Mouse (Mus musculus): ENCODE data around the gene Fam131a. TPM values are rescaled to one million over a fixed set of nuclear protein-coding genes. Genes with fewer than 3 reads are reported as not detected.

The Fam131a gene
- total RNA-seq, 2 experiments from 2014 or later: 298 to 325 TPM

DNA sequence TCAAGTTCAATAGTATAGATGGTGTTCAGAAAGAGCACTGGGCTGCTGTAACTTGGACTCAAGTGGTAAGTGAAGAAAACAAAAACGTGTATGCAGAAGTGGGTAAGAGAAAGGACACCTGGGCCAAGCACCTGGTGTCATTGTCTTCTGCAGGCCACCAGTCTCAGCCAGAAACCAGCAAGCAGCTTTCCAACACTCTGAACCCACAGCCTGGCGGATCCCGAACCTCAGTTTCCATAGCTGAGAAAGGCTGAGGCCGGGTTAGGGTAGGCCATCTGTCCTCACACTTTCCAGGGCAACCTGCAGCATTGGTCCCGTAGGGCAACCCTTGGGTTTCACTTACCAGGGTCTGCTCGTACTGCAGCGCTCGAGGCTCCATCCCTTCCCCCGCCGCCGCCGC, 22.5 kb downstream of the Fam131a start:
- DNase-seq (ENCODE audit: low spot score in 2 of 2): no peak

DNA sequence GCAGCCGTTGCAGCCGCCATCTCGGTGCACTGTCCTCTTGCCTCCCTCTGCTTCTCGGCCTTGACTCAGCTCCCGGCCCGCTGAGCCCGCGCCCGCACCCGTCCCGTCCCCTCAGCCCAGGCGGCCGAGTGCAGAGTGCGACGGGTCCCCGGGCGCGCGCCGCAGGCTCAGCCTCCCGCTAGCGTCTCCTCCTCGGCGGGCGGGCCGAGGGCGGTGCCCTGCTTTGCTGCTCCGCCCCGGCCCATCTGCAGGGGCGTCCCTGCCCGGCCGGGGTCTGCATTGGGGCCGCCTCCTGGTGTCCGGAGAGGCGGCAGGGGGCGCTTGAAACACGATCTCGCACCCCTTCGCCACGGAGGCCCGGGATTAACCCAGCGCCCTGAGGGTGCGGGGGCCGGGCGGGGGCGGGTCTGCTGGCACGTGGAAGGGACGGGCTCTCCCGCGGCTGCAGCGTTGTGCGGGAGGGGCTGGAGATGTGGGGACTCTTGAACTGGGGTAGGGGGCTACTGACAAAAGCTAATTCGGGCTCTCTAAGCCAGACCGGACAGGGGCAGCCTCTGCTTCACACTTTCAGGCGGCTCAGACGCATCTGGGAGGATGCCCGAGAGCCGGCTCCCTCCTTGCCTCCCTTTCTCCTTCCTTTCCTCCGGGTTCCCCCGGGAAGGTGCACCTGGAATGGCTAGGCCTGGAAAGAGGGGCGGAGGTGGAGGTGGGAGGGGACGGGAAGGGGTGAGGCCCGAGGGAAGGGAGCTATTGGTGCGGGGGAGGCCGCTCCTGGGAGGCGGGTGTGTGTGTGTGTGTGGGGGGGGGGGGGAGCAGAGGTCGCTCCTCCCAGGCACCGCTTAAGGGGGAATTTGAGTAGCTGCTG, 23.2 kb downstream of the Fam131a start:
- peak; percentile 77 to 86 for DNase-seq (ENCODE audit: low spot score in 2 of 2)

DNA sequence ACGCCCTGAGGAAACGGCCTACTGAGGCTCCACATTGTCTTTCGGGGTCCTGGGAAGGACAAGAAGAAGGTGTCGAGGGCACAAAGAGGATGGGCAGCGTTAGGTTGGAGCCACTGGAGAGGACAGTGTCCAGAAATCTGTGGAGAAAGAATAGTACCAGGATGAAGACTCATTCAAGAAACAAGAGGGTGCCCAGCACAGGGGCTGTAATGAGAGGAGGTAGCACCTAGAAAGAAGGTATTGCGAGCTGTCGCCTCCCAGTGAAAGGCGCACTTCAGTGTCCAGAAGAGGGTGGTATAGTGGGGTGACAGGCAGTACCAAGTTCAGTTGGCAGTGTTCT, 23.8 kb downstream of the Fam131a start:
- peak in 1 of 2 experiments; percentile 37 for DNase-seq (ENCODE audit: low spot score in 2 of 2)

- DNase-seq (ENCODE audit: low spot score in 2 of 2): peak; percentile 96 to 98
These were observed 24.3 kb downstream of the Fam131a start, which contains the start of the genes Polr2h and Clcn2 for GRCm38 (mm10) chr16:20717181-20717977. Gene Polr2h (plus strand): TSS chr16:20717665. Gene Clcn2 (minus strand): TSS chr16:20717746.

DNA sequence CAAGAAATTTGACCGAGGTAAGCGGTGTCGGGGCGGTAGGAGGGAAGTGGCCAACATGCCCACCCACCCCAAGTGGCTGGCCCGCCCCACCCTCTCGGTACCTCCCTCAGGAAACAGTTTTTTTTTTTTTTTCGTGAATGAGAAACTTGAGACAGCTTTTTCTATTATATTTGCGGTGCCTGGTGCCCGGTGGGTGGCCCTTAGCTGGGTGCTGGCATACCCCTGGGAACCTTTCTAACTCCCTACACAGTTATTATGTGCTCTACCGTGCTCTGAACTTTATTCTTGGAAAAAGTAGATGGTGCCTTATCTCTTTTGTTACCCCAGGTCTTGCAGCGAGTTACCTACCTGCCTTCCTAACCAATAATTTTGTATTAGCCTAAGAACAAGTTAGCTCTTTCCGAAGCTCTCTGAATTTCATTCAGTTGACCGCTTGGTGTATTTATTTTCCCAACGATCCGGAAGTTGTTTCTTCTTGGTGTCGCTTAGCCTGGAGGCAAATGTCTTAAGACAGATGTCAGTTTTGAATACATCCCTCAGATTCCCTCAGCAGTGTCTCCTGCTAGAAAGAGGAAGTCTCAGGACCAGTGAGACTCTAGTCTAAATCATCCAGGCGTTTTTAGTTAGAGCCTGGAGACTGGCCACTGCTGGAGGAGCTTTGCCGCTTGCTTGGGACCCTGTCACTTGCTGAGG, 25.1 kb downstream of the Fam131a start:
- DNase-seq (ENCODE audit: low spot score in 2 of 2): no peak

DNA sequence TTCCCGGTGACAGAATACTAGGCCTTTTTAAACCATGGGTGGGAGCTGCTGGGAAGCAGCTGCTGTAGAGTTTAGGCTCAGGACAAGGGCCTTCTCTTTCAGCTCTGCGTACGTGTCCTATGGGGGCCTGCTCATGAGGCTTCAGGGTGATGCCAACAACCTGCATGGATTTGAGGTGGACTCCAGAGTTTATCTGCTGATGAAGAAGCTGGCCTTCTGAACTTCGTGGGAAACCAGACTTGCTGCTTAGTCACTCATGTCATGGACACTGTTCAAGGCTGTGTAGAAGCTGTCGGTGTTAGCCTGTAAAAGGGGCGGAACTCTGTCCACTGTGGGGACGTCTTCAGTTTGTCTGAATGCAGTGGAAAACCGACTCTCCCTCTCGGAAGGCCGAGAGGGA, 28.8 kb downstream of the Fam131a start:
- no peak for DNase-seq (ENCODE audit: low spot score in 2 of 2)

GRCm38 (mm10) chr16:20722736-20723135, 29.7 kb downstream of the Fam131a start:
- no peak for DNase-seq (ENCODE audit: low spot score in 2 of 2)

- DNase-seq (ENCODE audit: low spot score in 2 of 2): no peak
These were observed 30.2 kb downstream of the Fam131a start for GRCm38 (mm10) chr16:20723247-20723646.

DNA sequence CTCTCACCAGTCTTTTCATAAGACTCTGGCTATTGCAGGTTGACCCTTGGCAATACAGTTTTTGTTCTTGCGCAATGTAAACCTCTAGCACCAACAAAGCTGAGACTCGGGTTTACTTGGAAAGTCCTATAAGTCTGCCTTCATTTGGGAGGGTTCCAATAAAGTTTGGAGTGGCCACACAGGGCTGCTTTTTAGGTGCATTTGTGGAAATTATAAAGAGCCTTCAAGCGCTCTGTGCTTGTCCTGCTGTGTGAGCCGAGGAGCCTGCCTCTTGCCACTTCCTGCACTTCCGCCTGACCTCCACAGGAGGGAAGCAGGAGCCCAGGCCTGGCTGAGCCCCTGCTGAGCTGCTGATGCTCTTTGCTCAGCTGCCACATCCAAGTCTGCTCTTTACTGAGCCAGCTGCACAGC, 31.3 kb downstream of the Fam131a start:
- peak; percentile 55 to 59 for DNase-seq (ENCODE audit: low spot score in 2 of 2)

GRCm38 (mm10) chr16:20725321-20725720, 32.3 kb downstream of the Fam131a start:
- DNase-seq (ENCODE audit: low spot score in 2 of 2): no peak

DNA sequence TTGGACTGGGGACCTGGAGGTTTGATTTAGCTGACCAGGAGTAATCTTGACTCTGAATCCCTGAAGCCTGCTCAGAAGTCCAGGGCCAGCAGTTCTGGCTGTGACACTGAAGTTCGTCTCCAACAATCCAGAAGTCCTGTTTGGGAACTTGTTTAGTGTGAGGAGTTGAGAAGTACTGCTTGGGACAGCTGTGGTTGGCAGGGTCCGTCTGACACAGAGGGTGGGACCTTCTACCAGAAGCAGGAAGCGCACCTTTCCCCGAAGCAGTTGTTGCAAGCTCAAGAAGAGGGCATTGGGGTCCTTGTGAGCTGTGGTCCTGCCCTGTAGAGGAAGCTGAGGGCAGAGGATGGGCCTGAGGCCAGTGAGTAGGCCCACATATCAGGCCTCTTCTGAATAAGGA, 32.7 kb downstream of the Fam131a start:
- DNase-seq (ENCODE audit: low spot score in 2 of 2): no peak

DNA sequence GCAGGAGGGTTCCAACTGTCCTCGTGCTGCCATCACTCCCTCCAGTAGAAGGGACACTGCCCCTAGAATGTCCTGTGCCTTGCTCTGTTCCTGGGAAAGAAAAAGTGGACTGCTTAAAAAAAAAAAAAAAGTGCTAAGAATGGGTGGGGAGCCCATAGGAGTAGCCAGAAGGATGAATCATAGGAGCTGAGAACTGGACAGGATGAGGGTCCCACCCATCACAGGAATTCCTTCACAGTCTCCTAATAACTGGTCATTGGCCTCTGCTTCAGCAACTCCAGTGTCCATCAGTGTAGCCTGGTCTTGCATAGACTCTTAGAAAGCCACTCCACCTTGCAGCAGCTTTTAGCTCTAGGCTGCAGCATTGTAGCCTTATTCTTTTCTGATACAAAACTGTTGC, 33.3 kb downstream of the Fam131a start:
- no peak for DNase-seq (ENCODE audit: low spot score in 2 of 2)

DNA sequence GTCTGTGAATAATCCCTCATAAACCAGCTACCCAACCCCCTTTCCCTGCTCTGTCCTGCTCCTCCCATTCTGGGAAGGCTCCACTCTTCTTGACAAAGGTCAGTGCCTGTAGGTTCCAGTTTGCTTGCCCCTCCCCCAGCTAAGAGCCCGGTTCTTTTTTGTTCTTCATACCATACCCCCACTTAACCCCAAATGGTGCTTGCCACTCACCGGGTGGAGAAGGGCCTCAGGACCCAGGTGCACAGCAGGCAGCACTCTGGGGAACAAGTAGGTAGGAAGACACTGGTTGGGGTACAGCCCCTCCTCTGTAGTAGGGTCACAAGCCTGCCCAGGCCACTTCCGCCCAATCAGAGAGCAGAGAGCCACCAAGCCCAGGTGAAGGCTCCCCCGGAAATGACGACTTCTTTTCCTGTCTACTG, 37.3 kb downstream of the Fam131a start:
- no peak for DNase-seq (ENCODE audit: low spot score in 2 of 2)

DNA sequence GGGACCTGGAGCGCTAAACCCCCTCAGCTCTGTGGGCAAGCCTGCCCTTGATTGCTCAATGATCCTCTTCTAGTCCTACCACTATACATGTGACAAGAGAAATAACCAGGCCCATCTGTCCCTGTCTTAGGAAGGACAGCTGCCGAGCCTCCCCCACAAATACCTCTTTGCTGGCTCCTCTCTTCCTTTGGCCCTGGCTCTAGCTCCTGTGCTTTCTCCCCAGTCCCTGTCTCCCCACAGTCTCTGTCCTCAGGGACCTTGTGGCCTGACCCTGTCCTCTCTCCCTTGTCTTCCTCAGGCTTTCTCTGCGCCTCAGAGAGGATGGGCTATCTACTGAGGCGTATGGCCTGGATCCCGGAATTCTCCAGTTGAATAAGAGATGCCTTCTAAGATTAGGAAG, 38.6 kb downstream of the Fam131a start:
- peak in 1 of 2 experiments; percentile 17 for DNase-seq (ENCODE audit: low spot score in 2 of 2)

- peak; percentile 50 to 65 for DNase-seq (ENCODE audit: low spot score in 2 of 2)
These were observed 39.3 kb downstream of the Fam131a start for GRCm38 (mm10) chr16:20732251-20732924.

GRCm38 (mm10) chr16:20732925-20733730, 40.1 kb downstream of the Fam131a start, which contains the start of gene Chrd:
Gene Chrd (plus strand): TSS chr16:20733127.
- peak; percentile 66 to 75 for DNase-seq (ENCODE audit: low spot score in 2 of 2)

DNA sequence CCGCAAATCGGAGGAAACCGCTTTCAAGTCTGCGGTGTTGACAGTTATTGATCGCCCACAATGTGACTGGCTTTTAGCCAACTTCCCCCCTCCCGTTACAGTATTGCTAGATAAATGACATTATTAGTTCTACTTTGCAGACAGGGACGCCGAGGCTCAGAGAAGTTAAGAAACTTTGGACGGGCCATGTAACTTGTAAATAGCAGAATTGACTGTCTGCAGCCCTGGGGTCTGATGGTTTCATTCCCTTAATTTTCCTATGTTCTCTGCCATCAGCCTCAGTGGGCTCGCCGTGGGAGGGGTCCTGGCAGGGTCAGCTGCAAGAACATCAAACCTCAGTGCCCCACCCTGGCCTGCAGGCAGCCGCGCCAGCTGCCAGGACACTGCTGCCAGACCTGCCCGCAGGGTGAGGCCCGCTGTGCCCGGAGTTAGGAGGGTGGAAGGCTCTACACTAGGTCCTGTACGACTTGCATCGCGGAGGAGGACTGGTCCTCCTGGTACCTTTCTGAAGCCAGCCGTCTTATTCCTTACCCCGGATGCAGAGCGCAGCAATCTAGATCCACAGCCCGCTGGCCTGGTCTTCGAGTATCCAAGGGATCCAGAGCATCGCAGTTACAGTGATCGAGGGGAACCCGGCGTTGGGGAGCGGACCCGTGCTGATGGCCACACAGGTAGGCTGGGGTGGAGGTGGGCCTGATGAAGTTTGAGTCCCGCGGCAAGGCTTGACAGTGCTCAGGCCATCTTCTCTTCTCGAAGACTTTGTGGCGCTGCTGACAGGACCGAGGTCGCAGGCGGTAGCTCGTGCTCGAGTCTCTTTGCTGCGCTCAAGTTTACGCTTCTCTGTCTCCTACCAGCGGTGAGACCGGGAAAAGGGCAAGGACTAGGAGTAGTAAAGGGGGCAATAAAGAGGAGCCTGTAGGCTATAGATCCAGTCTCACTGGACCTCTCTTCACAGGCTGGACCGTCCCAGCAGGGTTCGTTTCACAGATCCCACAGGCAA, 41.0 kb downstream of the Fam131a start, which contains the start of gene Thpo:
Thpo (minus strand) TSS at position 781 of the 1,000 bp plus-strand sequence.
- DNase-seq (ENCODE audit: low spot score in 2 of 2): no peak

DNA sequence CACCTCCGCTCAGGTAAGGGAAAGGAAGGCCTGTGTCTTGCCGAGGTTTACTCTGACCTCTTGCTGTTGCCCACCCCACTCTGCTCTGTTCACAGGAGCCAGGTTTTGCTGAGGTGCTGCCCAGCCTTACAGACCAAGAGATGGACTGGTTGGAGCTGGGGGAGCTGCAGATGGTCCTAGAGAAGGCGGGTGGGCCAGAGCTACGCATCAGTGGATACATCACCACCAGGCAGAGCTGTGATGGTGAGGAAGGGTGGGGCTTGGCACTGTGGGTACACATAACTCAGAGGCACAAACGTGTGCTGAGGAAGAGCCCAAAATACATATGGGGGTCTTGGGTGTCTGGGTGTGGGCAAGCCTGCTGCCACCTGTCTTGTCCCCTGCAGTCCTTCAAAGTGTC, 42.6 kb downstream of the Fam131a start:
- no peak for DNase-seq (ENCODE audit: low spot score in 2 of 2)

- DNase-seq (ENCODE audit: low spot score in 2 of 2): no peak
These were observed 43.1 kb downstream of the Fam131a start for GRCm38 (mm10) chr16:20736168-20736567.
